Mouse (Mus musculus) stomach, embryonic 14.5 days (tissue): ENCODE measurements around the gene Hic1. TPM values are rescaled to one million over a fixed set of nuclear protein-coding genes. Genes with fewer than 3 reads are reported as not detected.
A peak's percentile ranks its signal among the peaks of the same experiment; 100 is the strongest.

Experiments used
- ATAC-seq: fragments of 200-750 bp; cut with Nextera tagmentation; 2 replicates; pipeline ENCODE4 v1.8.0; 2017; ENCODE audit warnings: low read depth, moderate TSS enrichment; ENCODE audit not compliant: insufficient number of reproducible peaks, insufficient read depth, low FRiP score
- H3K27ac ChIP-seq: fragments of 300-500 bp; sonication (generic); 2 replicates; pipeline ENCODE4 v1.5.1; 2014; ENCODE audit warnings: mild to moderate bottlenecking, low read length, moderate library complexity, mixed read lengths
- H3K27me3 ChIP-seq: fragments of 300-500 bp; sonication (generic); 2 replicates; pipeline ENCODE4 v1.6.1; 2014; ENCODE audit warnings: low read length, control low read depth, mixed read lengths; ENCODE audit not compliant: control insufficient read depth, insufficient read depth
- H3K36me3 ChIP-seq: fragments of 300-500 bp; sonication (generic); 2 replicates; pipeline ENCODE4 v1.6.1; 2014; ENCODE audit warnings: mild to moderate bottlenecking, control low read depth, low read length, moderate library complexity, mixed read lengths; ENCODE audit not compliant: control insufficient read depth, insufficient read depth
- H3K4me1 ChIP-seq: fragments of 300-500 bp; sonication (generic); 2 replicates; pipeline ENCODE4 v1.6.1; 2014; ENCODE audit warnings: low read length, control low read depth, mixed read lengths; ENCODE audit not compliant: control insufficient read depth, insufficient read depth
- H3K4me2 ChIP-seq: fragments of 300-500 bp; sonication (generic); replicated peaks from 2 replicates; pipeline ENCODE4 v1.6.1; 2014; ENCODE audit warnings: low read depth, low read length, control low read depth
- H3K4me3 ChIP-seq: fragments of 300-500 bp; sonication (generic); 2 replicates; pipeline ENCODE4 v1.5.1; 2014; ENCODE audit warnings: low read depth, low read length, control low read depth
- H3K9ac ChIP-seq: fragments of 300-500 bp; sonication (generic); replicated peaks from 2 replicates; pipeline ENCODE4 v1.6.1; 2014; ENCODE audit warnings: low read depth, mild to moderate bottlenecking, control low read depth, low read length, moderate library complexity, mixed read lengths
- H3K9me3 ChIP-seq: fragments of 300-500 bp; sonication (generic); 2 replicates; pipeline ENCODE4 v1.6.1; 2016; ENCODE audit warnings: low read depth, low read length, control low read depth; ENCODE audit not compliant: control insufficient read depth
- WGBS: fragments of 180-500 bp; shearing (Covaris S2); extraction: QIAGEN DNeasy Blood & Tissue Kit; methylation state at CpG from one replicate; pipeline ENCODE4 v1.1.7; 2014; 5-methylcytosine and 5-hydroxymethylcytosine counted together
- polyA plus RNA-seq: library from polyadenylated mRNA; unstranded; fragments of >200 nt; fragmentation: Nextera tagmentation; extraction: Ambion mirVana; gene quantifications from 2 replicates; pipeline ENCODE4 v1.2.1, GENCODE M21; 2014

Hic1 gene
- polyA plus RNA-seq, 1 experiment from 2014 or later: 13.8 TPM

DNA sequence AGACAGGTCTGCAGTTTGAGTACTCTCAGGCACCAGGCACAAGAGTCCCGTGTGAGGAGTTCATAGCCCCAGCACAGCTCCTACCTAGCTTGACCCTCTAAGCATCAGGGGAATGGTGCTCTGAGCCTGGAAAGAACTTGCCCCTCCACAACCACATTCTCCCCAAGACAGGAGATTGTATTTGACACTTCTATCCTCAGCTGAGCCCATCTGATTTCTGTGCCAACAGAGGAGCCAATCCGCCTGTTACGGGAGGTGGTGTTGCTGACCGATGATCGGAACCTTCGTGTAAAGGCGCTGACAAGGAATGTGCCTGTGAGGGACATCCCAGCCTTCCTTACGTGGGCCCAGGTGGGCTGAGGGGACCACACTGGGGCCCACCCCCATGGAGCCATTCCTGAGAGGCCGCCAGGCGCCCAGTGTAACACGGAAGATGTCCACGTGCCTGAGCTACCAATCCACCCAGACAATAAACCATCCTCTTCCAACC, 6.7 kb downstream of the Hic1 start:
- Histone ChIP-seq H3K4me1 (peaks cover 52% of the 10 kb centered on the region), H3K4me2 (peak overlapping the region; percentile 63; the same call in 1 of the 2 replicates), H3K9me3 (no peaks in the 10 kb centered on the region), H3K9ac (no peak overlapping the region), H3K36me3 (peaks cover 61% of the 10 kb centered on the region), H3K27me3 (no peaks in the 10 kb centered on the region), H3K4me3 (no peak overlapping the region), H3K27ac (peak overlapping the region; percentile 98)
- WGBS: 86% methylated on average over 12 of the region's 12 CpGs
- ATAC-seq: no peak

DNA sequence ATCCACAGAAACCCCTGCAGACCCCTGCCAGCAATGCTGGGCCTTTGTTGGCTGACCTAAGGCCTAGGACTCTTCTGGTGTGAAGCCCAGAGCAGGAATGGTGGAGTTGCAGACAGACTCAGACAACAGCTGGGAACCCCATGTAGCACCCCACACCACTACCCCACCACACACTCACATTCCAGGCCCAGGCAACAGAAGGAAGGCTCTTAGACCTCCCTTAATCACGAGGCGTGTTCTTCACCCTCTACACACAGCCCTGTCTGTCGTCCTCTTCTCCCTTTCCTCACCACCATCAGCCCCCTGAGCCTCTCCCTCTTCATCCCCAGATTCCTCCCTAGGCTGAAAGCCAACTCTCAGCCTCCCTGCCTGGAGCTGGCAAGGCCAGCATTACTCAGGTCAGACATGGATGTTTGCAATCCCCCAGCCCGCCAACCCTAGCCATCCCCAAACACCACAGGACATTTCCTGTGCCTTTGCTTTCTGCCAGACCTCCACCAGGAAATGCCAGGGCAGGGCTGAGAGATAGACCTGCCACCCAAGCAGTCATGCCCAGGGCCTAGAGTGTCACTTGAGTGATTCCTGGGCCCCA, 7.8 kb downstream of the Hic1 start:
- H3K4me2 ChIP-seq: peak overlapping the region; percentile 11; the same call in 1 of the 2 replicates
- no peaks in the 10 kb centered on the region for H3K9me3 ChIP-seq
- H3K27ac ChIP-seq: peak overlapping the region; percentile 98
- no peak overlapping the region for H3K9ac ChIP-seq
- ATAC-seq: peak; percentile 53; the same call in 1 of the 2 replicates
- no peak overlapping the region for H3K4me3 ChIP-seq
- H3K4me1 ChIP-seq: peaks cover 62% of the 10 kb centered on the region
- peaks cover 55% of the 10 kb centered on the region for H3K36me3 ChIP-seq
- 49% methylated on average over 4 of the region's 4 CpGs for WGBS
- no peaks in the 10 kb centered on the region for H3K27me3 ChIP-seq

GRCm38 (mm10) chr11:75160954-75161353, 8.4 kb downstream of the Hic1 start:
- H3K36me3 ChIP-seq: peaks cover 51% of the 10 kb centered on the region
- H3K4me3 ChIP-seq: no peak overlapping the region
- 50% methylated on average over 7 of the region's 7 CpGs for WGBS
- H3K4me2 ChIP-seq: no peak overlapping the region
- no peak overlapping the region for H3K9ac ChIP-seq
- no peaks in the 10 kb centered on the region for H3K27me3 ChIP-seq
- peaks cover 65% of the 10 kb centered on the region for H3K4me1 ChIP-seq
- ATAC-seq: no peak
- peak overlapping the region; percentile 98 for H3K27ac ChIP-seq
- no peaks in the 10 kb centered on the region for H3K9me3 ChIP-seq

DNA sequence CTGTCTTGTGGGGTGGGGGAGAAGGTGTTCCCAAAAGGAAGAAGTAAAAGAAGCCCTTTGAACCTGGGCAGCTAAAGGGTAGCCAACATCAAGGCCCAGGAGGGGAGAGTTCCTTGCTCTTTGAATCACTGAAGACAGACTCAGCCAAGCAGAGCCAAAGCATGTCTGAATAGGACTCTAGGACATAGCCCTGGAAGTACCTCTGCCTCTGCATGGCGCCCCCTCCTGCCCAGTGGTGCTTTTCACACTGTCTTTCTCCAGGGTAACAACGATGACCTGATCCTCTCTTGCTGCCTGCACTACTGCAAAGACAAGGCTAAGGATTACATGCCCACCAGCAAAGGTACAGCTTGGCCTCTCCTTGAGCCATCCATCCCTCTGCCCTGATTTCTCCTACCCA, 9.8 kb downstream of the Hic1 start:
- peaks cover 39% of the 10 kb centered on the region for H3K36me3 ChIP-seq
- WGBS: 44% methylated on average over 2 of the region's 2 CpGs
- H3K4me3 ChIP-seq: no peak overlapping the region
- no peak for ATAC-seq
- H3K4me2 ChIP-seq: no peak overlapping the region
- H3K27me3 ChIP-seq: no peaks in the 10 kb centered on the region
- H3K9ac ChIP-seq: no peak overlapping the region
- H3K4me1 ChIP-seq: peaks cover 59% of the 10 kb centered on the region
- 0 out of 2 replicates have a peak overlapping the region, but pooled peaks have one; percentile 98 for H3K27ac ChIP-seq
- H3K9me3 ChIP-seq: no peaks in the 10 kb centered on the region

- Histone ChIP-seq H3K9ac (no peak overlapping the region), H3K4me2 (no peak overlapping the region), H3K4me1 (peaks cover 56% of the 10 kb centered on the region), H3K36me3 (peaks cover 32% of the 10 kb centered on the region), H3K27ac (peak overlapping the region; percentile 44; the same call in 1 of the 2 replicates), H3K4me3 (no peak overlapping the region), H3K9me3 (no peaks in the 10 kb centered on the region), H3K27me3 (no peaks in the 10 kb centered on the region)
- 84% methylated on average over 14 of the region's 14 CpGs for WGBS
- no peak for ATAC-seq
These were observed 10.9 kb downstream of the Hic1 start for GRCm38 (mm10) chr11:75158432-75158831.

GRCm38 (mm10) chr11:75157901-75158300, 11.4 kb downstream of the Hic1 start:
- ATAC-seq: 0 out of 2 replicates have a peak, but pooled peaks have one; percentile 20
- Histone ChIP-seq H3K4me3 (no peak overlapping the region), H3K9ac (no peak overlapping the region), H3K4me2 (no peak overlapping the region), H3K9me3 (no peaks in the 10 kb centered on the region), H3K4me1 (peaks cover 52% of the 10 kb centered on the region), H3K36me3 (peaks cover 27% of the 10 kb centered on the region), H3K27ac (peak overlapping the region; percentile 44; the same call in 1 of the 2 replicates), H3K27me3 (no peaks in the 10 kb centered on the region)
- 22% methylated on average over 2 of the region's 2 CpGs for WGBS

- peaks cover 50% of the 10 kb centered on the region; the same call in 1 of the 2 replicates for H3K4me1 ChIP-seq
- no peak for ATAC-seq
- H3K9ac ChIP-seq: no peak overlapping the region
- peaks cover 19% of the 10 kb centered on the region for H3K36me3 ChIP-seq
- H3K27me3 ChIP-seq: no peaks in the 10 kb centered on the region
- H3K4me3 ChIP-seq: no peak overlapping the region
- WGBS: 48% methylated on average over 4 of the region's 4 CpGs
- no peak overlapping the region for H3K4me2 ChIP-seq
- H3K9me3 ChIP-seq: no peaks in the 10 kb centered on the region
- peak overlapping the region; percentile 48; the same call in 1 of the 2 replicates for H3K27ac ChIP-seq
These were observed 12.3 kb downstream of the Hic1 start for GRCm38 (mm10) chr11:75157037-75157436.

DNA sequence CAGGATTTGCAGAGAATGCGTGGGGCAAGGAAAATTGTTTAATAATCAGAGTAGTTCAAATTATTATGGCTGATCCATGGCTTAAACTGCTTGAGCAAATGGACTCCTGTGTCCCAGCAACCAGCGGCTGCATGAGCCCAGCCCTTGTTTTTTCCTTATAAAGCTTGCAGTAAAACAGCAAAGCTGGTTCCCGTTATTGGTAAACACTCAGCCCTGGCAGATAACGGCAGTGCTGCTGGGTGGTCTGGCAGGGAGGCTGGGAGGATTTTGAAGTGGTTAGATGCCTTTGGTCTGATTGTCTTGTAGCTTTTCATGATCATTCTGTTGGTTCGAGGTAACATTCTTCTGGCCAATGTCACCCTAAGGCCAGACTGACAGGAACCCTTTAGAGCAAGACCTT, 12.9 kb downstream of the Hic1 start:
- Histone ChIP-seq H3K27ac (peak overlapping the region; percentile 63), H3K27me3 (no peaks in the 10 kb centered on the region), H3K9ac (no peak overlapping the region), H3K4me3 (no peak overlapping the region), H3K36me3 (peaks cover 18% of the 10 kb centered on the region), H3K4me1 (peaks cover 44% of the 10 kb centered on the region; the same call in 1 of the 2 replicates), H3K9me3 (no peaks in the 10 kb centered on the region), H3K4me2 (no peak overlapping the region)
- WGBS: 39% methylated on average over 5 of the region's 5 CpGs
- no peak for ATAC-seq
